Mouse (Mus musculus) C3H10T1/2 (cell line): Measurements from ENCODE around the gene Aadacl2. TPM values are rescaled to one million over a fixed set of nuclear protein-coding genes. Genes with fewer than 3 reads are reported as not detected.

ENCODE experiments used
- polyA plus RNA-seq, 2 experiments: library from polyadenylated mRNA; unstranded; fragments of >200 nt; fragmentation: generic; extraction: Trizol; gene quantifications; one replicate each; pipeline ENCODE4 v1.2.1; 2012; ENCODE audit warnings: missing spikeins in 2 of 2

The Aadacl2 gene
- polyA plus RNA-seq, result not detected

GRCm38 (mm10) chr3:60006443-60006842 is at the start of gene Aadacl2:
TSS of gene Aadacl2 (plus strand) at chr3:60006743.

DNA sequence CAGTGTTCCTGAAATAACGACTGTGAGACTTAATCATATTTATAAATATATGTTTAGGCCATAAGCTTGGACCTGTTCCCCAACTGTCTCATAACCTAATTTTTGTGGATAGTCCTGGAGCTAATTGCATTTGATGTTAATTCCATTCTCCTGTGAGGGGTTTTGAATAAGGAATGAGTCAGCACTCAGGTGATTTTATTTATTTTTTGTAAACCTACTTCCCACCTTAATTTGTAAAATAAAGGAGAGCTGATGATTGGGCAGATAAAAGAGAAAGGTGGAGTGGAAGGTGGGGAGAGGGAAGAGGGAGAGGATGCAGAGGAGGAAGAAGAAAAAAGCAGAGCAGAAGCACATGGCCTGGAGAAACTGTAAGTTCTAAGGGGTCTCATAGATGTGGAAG is 18.9 kb downstream of the Aadacl2 start, which contains the start of gene Aadac:
TSS of gene Aadac (plus strand) at position 301 of the 400 bp plus-strand sequence.

Other genes with a start within 250 kb of the Aadacl2 start
- gene Gm8298, start 145.7 kb upstream of the Aadacl2 start, polyA plus RNA-seq, result not detected
- gene C130079G13Rik, start 81.5 kb upstream of the Aadacl2 start, polyA plus RNA-seq, result not detected
- not detected for gene Aadac, start 19.0 kb downstream of the Aadacl2 start, polyA plus RNA-seq
- gene Sucnr1, start 75.1 kb downstream of the Aadacl2 start, polyA plus RNA-seq, result not detected